Mouse (Mus musculus) C3H10T1/2 (cell line): ENCODE measurements around the gene Dhx32. TPM values are rescaled to one million over a fixed set of nuclear protein-coding genes. Genes with fewer than 3 reads are reported as not detected.

ENCODE experiments used
- polyA plus RNA-seq, 2 experiments: library from polyadenylated mRNA; unstranded; fragments of >200 nt; fragmentation: generic; extraction: Trizol; gene quantifications; one replicate each; pipeline ENCODE4 v1.2.1; 2012; ENCODE audit warnings: missing spikeins in 2 of 2

Gene Dhx32
- 10 to 100 TPM in 1 of 2 experiments, 1 to 10 TPM in 1; 7.0 to 14.6 TPM for polyA plus RNA-seq

DNA sequence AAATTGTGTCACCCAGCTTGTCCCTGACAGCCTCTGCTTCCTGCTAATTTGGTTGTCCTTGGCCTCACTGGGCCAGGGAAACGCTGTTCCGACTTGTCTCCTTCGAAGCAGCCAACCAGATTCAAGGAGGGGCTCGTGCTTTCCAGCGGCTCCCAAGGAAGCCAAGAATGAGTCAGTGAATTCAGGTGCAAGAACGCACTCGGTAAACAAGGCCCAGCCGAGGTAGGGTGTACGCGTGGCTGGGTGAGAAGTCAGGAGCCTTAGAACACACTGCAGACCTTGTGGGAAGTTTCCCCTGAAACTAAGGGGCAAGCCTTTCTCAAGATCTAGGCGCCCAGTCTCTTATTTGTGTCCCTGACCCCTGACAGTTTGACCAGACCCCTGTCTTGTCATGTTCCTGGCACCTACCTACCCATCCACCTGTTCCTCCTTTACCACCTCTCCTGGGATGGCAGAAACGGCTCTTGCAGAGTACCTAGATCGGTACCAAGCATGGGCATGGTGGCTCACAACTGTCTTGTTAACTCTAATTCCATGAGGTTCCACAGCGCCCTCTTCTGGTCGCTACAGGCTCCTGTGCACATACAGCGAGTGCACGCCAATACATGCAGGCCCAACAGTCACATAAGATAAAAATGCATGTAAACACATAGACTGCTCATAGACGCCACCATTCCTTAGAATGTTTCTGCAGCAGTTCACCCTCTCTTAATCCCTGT lies at the start of gene Dhx32:
TSS of gene Dhx32 (minus strand) at position 10 of the 719 bp plus-strand sequence.

DNA sequence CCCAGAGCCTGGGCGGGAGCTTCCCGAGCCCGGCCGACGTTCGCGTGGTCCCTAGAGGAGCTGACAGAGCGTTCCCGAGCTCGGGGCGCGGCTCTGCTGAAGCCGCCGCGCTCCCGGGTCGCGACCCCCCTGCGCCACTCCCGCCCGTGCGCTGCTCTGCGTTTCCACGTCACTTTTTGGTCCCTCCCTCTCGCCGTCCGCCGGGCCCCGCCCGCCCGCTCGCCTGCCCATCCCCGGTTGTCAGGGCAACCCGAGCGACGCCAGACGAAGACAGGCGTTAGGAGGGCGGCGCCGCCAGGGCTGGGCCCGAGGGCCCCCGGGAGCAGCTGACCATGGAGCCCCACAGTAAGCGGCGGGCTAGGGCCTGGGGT lies 5.9 kb downstream of the Dhx32 start, which contains the start of gene Fank1:
TSS of gene Fank1 (plus strand) at position 236 of the 371 bp plus-strand sequence.

DNA sequence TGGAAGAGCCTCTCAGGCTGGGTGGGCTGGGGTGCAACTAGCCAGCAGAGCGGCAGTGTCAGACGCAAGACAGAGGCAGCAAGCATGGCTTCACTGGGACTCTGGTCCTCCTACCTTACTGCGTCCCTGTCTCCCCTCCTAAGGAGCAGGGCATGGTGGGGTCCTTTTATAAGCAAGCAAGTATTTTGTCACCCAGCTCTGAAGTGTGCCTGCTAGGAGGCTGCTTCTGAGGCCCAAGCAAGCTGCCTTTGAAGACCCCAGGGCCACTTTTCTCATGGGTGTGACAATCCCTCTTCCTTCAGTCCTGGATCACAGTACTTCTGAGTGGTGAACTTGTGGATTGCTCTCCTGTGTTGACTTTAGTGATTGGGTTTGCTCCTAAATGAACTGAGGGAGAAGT lies 102.6 kb downstream of the Dhx32 start, which contains the start of gene Mmp21:
TSS of gene Mmp21 (minus strand) at position 101 of the 400 bp plus-strand sequence.

Other genes with a start within 250 kb of the Dhx32 start
- not detected for gene Tex36, start 180.6 kb downstream of the Dhx32 start, polyA plus RNA-seq
- gene Edrf1, start 145.2 kb downstream of the Dhx32 start, polyA plus RNA-seq: 1 to 10 TPM in 1 of 2 experiments, under 1 TPM in 1; 0.34 to 5.4 TPM
- not detected for gene Mmp21, start 102.7 kb downstream of the Dhx32 start, polyA plus RNA-seq
- 10 to 100 TPM; 15.1 to 25.9 TPM for gene Bccip, start 73.4 kb downstream of the Dhx32 start, polyA plus RNA-seq
- 10 to 100 TPM in 1 of 2 experiments, 1 to 10 TPM in 1; 3.5 to 15.2 TPM for gene Uros, start 72.7 kb downstream of the Dhx32 start, polyA plus RNA-seq
- gene Fank1, start 5.9 kb downstream of the Dhx32 start, polyA plus RNA-seq: under 1 TPM; 0.06 to 0.21 TPM